Mouse (Mus musculus): ENCODE measurements around the gene Foxf1. TPM values are rescaled to one million over a fixed set of nuclear protein-coding genes. Genes with fewer than 3 reads are reported as not detected.

Gene Foxf1
- polyA plus RNA-seq, 1 experiment from 2014 or later: 4.6 TPM

GRCm38 (mm10) chr8:121080361-121081090 is 3.7 kb upstream of the Foxf1 start:
- Histone ChIP-seq H3K9ac (replicated peaks; ENCODE audit: low read length) (no peak overlapping the region), H3K36me3 (ENCODE audit: insufficient read depth, low read length) (no peaks in the 10 kb centered on the region), H3K4me3 (ENCODE audit: low read length) (peak overlapping the region; percentile 14), H3K4me2 (replicated peaks; ENCODE audit: low read depth, low read length) (no peak overlapping the region), H3K27ac (ENCODE audit: low read length) (no peak overlapping the region), H3K4me1 (ENCODE audit: insufficient read depth, low read length) (peaks cover 27% of the 10 kb centered on the region), H3K27me3 (ENCODE audit: insufficient read depth, low read length) (peaks cover 99% of the 10 kb centered on the region), H3K9me3 (ENCODE audit: low read length) (no peaks in the 10 kb centered on the region)
- WGBS: under 1% methylated on average over 49 of the region's 49 CpGs
- ATAC-seq (ENCODE audit: low FRiP score, low TSS enrichment): no peak

- H3K9ac ChIP-seq (replicated peaks; ENCODE audit: low read length): no peak overlapping the region
- ATAC-seq (ENCODE audit: low FRiP score, low TSS enrichment): no peak
- WGBS: 3% methylated on average over 7 of the region's 7 CpGs
These were observed 2.8 kb upstream of the Foxf1 start for GRCm38 (mm10) chr8:121081398-121081797.

DNA sequence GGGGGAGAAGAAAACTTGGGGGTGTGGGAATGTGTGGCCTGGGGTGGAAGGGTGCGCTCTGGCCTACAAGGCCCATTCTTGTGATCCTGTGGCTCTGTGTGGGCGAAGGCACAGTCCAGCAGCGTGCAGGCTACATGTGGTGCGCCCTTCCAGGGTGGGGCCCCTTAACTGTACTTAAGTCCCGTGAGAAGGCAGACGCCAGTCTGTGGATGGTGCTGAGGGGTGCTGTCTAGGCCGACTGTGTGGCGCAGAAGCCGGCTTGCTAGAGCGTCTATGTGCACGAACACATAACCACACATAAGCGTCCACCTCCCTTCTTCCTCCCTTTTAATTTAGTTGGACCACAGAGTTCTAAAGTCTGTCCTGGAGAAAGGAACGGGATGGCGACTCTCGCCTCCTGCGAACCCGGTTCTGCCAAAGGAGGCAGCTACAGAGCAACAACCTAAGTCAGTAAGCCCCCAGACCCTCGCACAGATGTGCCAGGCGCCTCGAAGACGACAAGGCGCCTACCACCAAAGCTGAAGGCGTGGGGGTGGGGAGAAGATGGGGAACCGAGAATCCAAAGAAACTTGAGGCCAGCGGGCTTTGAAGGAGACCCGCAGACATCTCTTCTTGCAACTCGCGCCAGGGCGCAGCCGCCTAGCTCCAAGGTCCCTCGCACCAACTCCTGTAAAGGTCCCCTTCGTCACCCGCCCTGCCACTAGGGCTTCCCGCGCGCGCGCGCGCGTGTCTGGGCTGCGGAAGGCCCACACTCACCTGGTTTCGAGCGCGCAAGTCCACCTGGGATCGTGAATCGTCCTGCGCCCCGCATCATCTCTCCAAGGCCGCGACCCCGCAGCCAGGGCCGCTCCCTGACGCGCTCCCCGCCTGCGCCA is 1.7 kb upstream of the Foxf1 start:
- Histone ChIP-seq H3K4me1 (ENCODE audit: insufficient read depth, low read length) (peaks cover 27% of the 10 kb centered on the region), H3K4me2 (replicated peaks; ENCODE audit: low read depth, low read length) (peak overlapping the region; percentile 77), H3K27me3 (ENCODE audit: insufficient read depth, low read length) (peaks cover 99% of the 10 kb centered on the region), H3K9me3 (ENCODE audit: low read length) (no peaks in the 10 kb centered on the region), H3K36me3 (ENCODE audit: insufficient read depth, low read length) (no peaks in the 10 kb centered on the region), H3K27ac (ENCODE audit: low read length) (no peak overlapping the region), H3K9ac (replicated peaks; ENCODE audit: low read length) (no peak overlapping the region), H3K4me3 (ENCODE audit: low read length) (peak overlapping the region; percentile 50)
- 2% methylated on average over 57 of the region's 57 CpGs for WGBS
- no peak for ATAC-seq (ENCODE audit: low FRiP score, low TSS enrichment)

More at GRCm38 (mm10) chr8:121081398-121081797, 2.8 kb upstream of the Foxf1 start:
- H3K36me3 ChIP-seq (ENCODE audit: insufficient read depth, low read length): no peaks in the 10 kb centered on the region
- H3K4me2 ChIP-seq (replicated peaks; ENCODE audit: low read depth, low read length): no peak overlapping the region
- peaks cover 27% of the 10 kb centered on the region for H3K4me1 ChIP-seq (ENCODE audit: insufficient read depth, low read length)
- peaks cover 99% of the 10 kb centered on the region for H3K27me3 ChIP-seq (ENCODE audit: insufficient read depth, low read length)
- H3K4me3 ChIP-seq (ENCODE audit: low read length): no peak overlapping the region
- no peaks in the 10 kb centered on the region for H3K9me3 ChIP-seq (ENCODE audit: low read length)
- H3K27ac ChIP-seq (ENCODE audit: low read length): no peak overlapping the region

GRCm38 (mm10) chr8:121083093-121083935 is 872 bp upstream of the Foxf1 start:
- Histone ChIP-seq H3K27me3 (ENCODE audit: insufficient read depth, low read length) (peaks cover 100% of the 10 kb centered on the region), H3K4me1 (ENCODE audit: insufficient read depth, low read length) (peaks cover 27% of the 10 kb centered on the region), H3K36me3 (ENCODE audit: insufficient read depth, low read length) (no peaks in the 10 kb centered on the region), H3K4me2 (replicated peaks; ENCODE audit: low read depth, low read length) (peak overlapping the region; percentile 77), H3K4me3 (ENCODE audit: low read length) (peak overlapping the region; percentile 50), H3K9ac (replicated peaks; ENCODE audit: low read length) (peak overlapping the region; percentile 10; the same call in 1 of the 2 replicates), H3K9me3 (ENCODE audit: low read length) (no peaks in the 10 kb centered on the region), H3K27ac (ENCODE audit: low read length) (no peak overlapping the region)
- peak; percentile 86 for ATAC-seq (ENCODE audit: low FRiP score, low TSS enrichment)
- WGBS: under 1% methylated on average over 89 of the region's 89 CpGs

GRCm38 (mm10) chr8:121083936-121084209 is 313 bp upstream of the Foxf1 start:
- peak; percentile 44; the same call in 1 of the 2 replicates for ATAC-seq (ENCODE audit: low FRiP score, low TSS enrichment)
- Histone ChIP-seq H3K27ac (ENCODE audit: low read length) (no peak overlapping the region), H3K9ac (replicated peaks; ENCODE audit: low read length) (peak overlapping the region; percentile 10; the same call in 1 of the 2 replicates), H3K36me3 (ENCODE audit: insufficient read depth, low read length) (no peaks in the 10 kb centered on the region), H3K27me3 (ENCODE audit: insufficient read depth, low read length) (peaks cover 100% of the 10 kb centered on the region), H3K4me2 (replicated peaks; ENCODE audit: low read depth, low read length) (peak overlapping the region; percentile 77), H3K4me3 (ENCODE audit: low read length) (peak overlapping the region; percentile 50), H3K9me3 (ENCODE audit: low read length) (no peaks in the 10 kb centered on the region), H3K4me1 (ENCODE audit: insufficient read depth, low read length) (peaks cover 27% of the 10 kb centered on the region)
- WGBS: under 1% methylated on average over 15 of the region's 27 CpGs

DNA sequence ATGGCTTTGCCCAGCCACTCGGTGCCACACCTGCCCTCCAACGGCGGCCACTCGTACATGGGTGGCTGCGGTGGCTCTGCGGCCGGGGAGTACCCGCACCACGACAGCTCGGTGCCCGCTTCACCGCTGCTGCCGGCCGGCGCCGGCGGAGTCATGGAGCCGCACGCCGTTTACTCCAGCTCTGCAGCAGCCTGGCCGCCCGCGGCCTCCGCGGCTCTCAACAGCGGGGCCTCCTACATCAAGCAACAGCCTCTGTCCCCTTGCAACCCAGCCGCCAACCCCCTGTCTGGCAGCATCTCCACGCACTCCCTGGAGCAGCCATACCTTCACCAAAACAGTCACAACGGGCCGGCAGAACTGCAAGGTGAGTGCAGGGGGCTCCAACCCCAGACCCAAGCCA is 825 bp downstream of the Foxf1 start:
- no peaks in the 10 kb centered on the region for H3K36me3 ChIP-seq (ENCODE audit: insufficient read depth, low read length)
- H3K27me3 ChIP-seq (ENCODE audit: insufficient read depth, low read length): peaks cover 100% of the 10 kb centered on the region
- no peak overlapping the region for H3K27ac ChIP-seq (ENCODE audit: low read length)
- no peaks in the 10 kb centered on the region for H3K9me3 ChIP-seq (ENCODE audit: low read length)
- peak overlapping the region; percentile 50 for H3K4me3 ChIP-seq (ENCODE audit: low read length)
- H3K9ac ChIP-seq (replicated peaks; ENCODE audit: low read length): peak overlapping the region; percentile 42; the same call in 1 of the 2 replicates
- no peak for ATAC-seq (ENCODE audit: low FRiP score, low TSS enrichment)
- 4% methylated on average over 30 of the region's 30 CpGs for WGBS
- peaks cover 32% of the 10 kb centered on the region for H3K4me1 ChIP-seq (ENCODE audit: insufficient read depth, low read length)
- H3K4me2 ChIP-seq (replicated peaks; ENCODE audit: low read depth, low read length): peak overlapping the region; percentile 77

- H3K9ac ChIP-seq (replicated peaks; ENCODE audit: low read length): peak overlapping the region; percentile 42; the same call in 1 of the 2 replicates
These were observed 1.4 kb downstream of the Foxf1 start for GRCm38 (mm10) chr8:121085561-121085960.

DNA sequence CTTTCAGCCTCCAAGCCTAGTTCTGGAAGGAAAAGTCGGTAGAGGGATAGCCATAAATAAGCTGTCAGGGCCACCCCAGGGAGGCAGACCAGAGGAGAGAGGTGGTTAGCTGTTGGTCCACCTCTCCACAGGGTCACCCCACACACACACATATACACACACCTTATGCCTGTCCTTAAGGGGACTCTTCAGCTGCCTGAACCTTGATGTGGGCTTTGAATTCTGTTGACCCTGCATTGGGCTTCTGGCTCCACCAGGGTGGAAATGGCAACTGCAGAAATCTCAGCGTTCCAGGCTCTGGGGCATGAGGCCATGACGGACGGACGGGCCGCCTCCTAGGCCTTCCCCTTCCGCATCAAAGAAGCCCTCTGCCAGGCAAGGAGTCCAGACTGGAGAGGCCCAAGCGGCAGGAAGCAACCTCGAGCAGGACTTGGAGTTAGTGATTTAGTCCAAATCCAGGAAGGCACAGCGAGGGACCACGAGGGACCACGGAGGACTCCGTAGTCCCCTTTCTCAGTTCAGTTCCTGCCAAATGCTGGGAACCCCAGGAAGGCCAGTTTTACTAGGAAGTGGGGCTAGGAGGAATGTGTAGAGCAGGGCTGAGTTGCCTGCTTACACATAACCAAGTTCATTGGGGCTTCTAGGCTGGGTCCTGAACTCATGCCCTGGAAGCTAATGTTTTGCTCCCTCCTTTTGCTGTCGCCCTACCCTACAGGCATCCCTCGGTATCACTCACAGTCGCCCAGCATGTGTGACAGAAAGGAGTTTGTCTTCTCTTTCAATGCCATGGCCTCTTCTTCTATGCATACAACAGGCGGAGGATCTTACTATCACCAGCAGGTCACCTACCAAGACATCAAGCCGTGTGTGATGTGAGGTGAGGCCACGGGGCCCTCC is 2.1 kb downstream of the Foxf1 start:
- no peaks in the 10 kb centered on the region for H3K36me3 ChIP-seq (ENCODE audit: insufficient read depth, low read length)
- 31% methylated on average over 19 of the region's 19 CpGs for WGBS
- peaks cover 29% of the 10 kb centered on the region for H3K4me1 ChIP-seq (ENCODE audit: insufficient read depth, low read length)
- H3K27me3 ChIP-seq (ENCODE audit: insufficient read depth, low read length): peaks cover 100% of the 10 kb centered on the region
- no peak overlapping the region for H3K27ac ChIP-seq (ENCODE audit: low read length)
- no peak overlapping the region for H3K4me2 ChIP-seq (replicated peaks; ENCODE audit: low read depth, low read length)
- ATAC-seq (ENCODE audit: low FRiP score, low TSS enrichment): no peak
- peak overlapping the region; percentile 50; the same call in 1 of the 2 replicates for H3K4me3 ChIP-seq (ENCODE audit: low read length)
- no peak overlapping the region for H3K9ac ChIP-seq (replicated peaks; ENCODE audit: low read length)
- H3K9me3 ChIP-seq (ENCODE audit: low read length): no peaks in the 10 kb centered on the region

More at GRCm38 (mm10) chr8:121085561-121085960, 1.4 kb downstream of the Foxf1 start:
- WGBS: 81% methylated on average over 3 of the region's 3 CpGs
- ATAC-seq (ENCODE audit: low FRiP score, low TSS enrichment): no peak
- peaks cover 32% of the 10 kb centered on the region for H3K4me1 ChIP-seq (ENCODE audit: insufficient read depth, low read length)
- peak overlapping the region; percentile 50; the same call in 1 of the 2 replicates for H3K4me3 ChIP-seq (ENCODE audit: low read length)
- H3K36me3 ChIP-seq (ENCODE audit: insufficient read depth, low read length): no peaks in the 10 kb centered on the region
- no peak overlapping the region for H3K4me2 ChIP-seq (replicated peaks; ENCODE audit: low read depth, low read length)
- H3K27me3 ChIP-seq (ENCODE audit: insufficient read depth, low read length): peaks cover 100% of the 10 kb centered on the region
- H3K9me3 ChIP-seq (ENCODE audit: low read length): no peaks in the 10 kb centered on the region
- H3K27ac ChIP-seq (ENCODE audit: low read length): no peak overlapping the region
